Mouse (Mus musculus) urinary bladder, postnatal 10 days (tissue): Measurements from ENCODE around the gene Plxna4.
A peak's percentile ranks its signal among the peaks of the same experiment; 100 is the strongest.

Experiments used
- DNase-seq: peaks from one replicate; pipeline ENCODE4 v3.0.0; 2022; ENCODE audit warnings: low spot score

The Plxna4 gene

GRCm38 (mm10) chr6:32588056-32588671, at the start of gene Plxna4:
Gene Plxna4 (minus strand): TSS chr6:32588192.
- no peak for DNase-seq

GRCm38 (mm10) chr6:32637568-32638183, 49.7 kb upstream of the Plxna4 start:
- no peak for DNase-seq

- DNase-seq, result no peak
These were observed 22.7 kb upstream of the Plxna4 start for GRCm38 (mm10) chr6:32610712-32611111.

- DNase-seq, result no peak
These were observed 18.8 kb upstream of the Plxna4 start for GRCm38 (mm10) chr6:32606787-32607186.

- no peak for DNase-seq
These were observed 17.6 kb upstream of the Plxna4 start for GRCm38 (mm10) chr6:32605581-32605980.

- no peak for DNase-seq
These were observed 16.9 kb upstream of the Plxna4 start for GRCm38 (mm10) chr6:32604901-32605300.

- DNase-seq, result no peak
These were observed 14.1 kb upstream of the Plxna4 start for GRCm38 (mm10) chr6:32602130-32602529.

- DNase-seq, result no peak
These were observed 13.3 kb upstream of the Plxna4 start for GRCm38 (mm10) chr6:32601306-32601705.

- no peak for DNase-seq
These were observed 7.6 kb upstream of the Plxna4 start for GRCm38 (mm10) chr6:32595591-32595990.

- peak; percentile 19 for DNase-seq
These were observed 3.2 kb upstream of the Plxna4 start for GRCm38 (mm10) chr6:32590979-32591758.

GRCm38 (mm10) chr6:32589632-32590031, 1.6 kb upstream of the Plxna4 start:
- DNase-seq, result no peak

GRCm38 (mm10) chr6:32587136-32588009, 619 bp downstream of the Plxna4 start:
- DNase-seq, result no peak

- no peak for DNase-seq
These were observed 1.2 kb downstream of the Plxna4 start for GRCm38 (mm10) chr6:32586821-32587135.

- DNase-seq, result no peak
These were observed 1.6 kb downstream of the Plxna4 start for GRCm38 (mm10) chr6:32586390-32586789.

GRCm38 (mm10) chr6:32585211-32585610, 2.8 kb downstream of the Plxna4 start:
- DNase-seq, result no peak

- no peak for DNase-seq
These were observed 3.6 kb downstream of the Plxna4 start for GRCm38 (mm10) chr6:32584243-32584880.

GRCm38 (mm10) chr6:32583582-32583981, 4.4 kb downstream of the Plxna4 start:
- no peak for DNase-seq

GRCm38 (mm10) chr6:32571485-32571884, 16.5 kb downstream of the Plxna4 start:
- DNase-seq, result no peak

- DNase-seq, result no peak
These were observed 17.5 kb downstream of the Plxna4 start for GRCm38 (mm10) chr6:32570445-32570844.

GRCm38 (mm10) chr6:32569919-32570318, 18.1 kb downstream of the Plxna4 start:
- DNase-seq, result no peak

- DNase-seq, result no peak
These were observed 41.1 kb downstream of the Plxna4 start for GRCm38 (mm10) chr6:32546915-32547314.

GRCm38 (mm10) chr6:32544021-32544420, 44.0 kb downstream of the Plxna4 start:
- no peak for DNase-seq
